Mouse (Mus musculus): ENCODE measurements around the gene Rnf212. TPM values are rescaled to one million over a fixed set of nuclear protein-coding genes. Genes with fewer than 3 reads are reported as not detected.

Rnf212 gene
- polyA plus RNA-seq, 1 experiment from 2014 or later = not detected

DNA sequence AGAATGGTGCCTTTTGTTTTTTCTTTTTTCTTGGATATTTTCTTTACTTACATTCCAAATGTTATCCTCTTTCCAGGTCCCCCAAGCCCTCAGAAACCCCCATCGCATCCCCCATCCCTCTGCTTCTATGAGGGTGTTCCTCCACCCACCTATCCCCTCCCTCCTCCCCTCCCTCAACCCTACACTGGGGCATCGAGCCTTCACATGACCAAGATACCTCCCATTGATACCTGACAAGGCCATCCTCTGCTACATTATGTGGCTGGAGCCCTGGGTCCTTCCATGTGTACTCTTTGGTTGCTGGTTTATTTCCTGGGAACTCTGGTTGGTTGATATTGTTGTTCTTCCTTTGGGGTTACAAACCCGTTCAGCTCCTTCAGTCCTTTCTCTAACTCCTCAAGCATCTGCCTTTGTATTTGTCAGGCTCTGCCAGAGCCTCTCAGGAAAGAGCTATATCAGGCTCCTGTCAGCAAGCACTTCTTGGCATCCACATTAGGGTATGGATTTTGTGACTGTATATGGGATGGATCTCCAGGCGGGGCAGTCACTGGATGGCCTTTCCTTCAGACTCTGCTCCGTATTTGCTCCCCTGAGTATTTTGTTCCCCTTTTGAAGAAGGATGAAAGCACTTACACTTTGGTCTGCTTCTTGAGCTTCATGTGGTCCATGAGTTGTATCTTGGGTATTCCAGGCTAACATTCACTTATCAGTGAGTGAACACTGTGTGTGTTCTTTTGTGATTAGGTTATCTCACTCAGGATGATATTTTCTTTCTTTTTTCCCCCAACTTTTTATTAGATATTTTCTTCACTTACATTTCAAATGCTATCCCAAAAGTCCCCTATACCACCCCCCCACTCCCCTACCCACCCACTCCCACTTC, 24.2 kb downstream of the Rnf212 start:
- WGBS = 84% methylated on average over 5 of the region's 5 CpGs
- Histone ChIP-seq H3K4me3 (replicated peaks; ENCODE audit: low read length) (no peak overlapping the region), H3K4me1 (replicated peaks; ENCODE audit: control insufficient read depth, insufficient read depth, low read length) (no peaks in the 10 kb centered on the region), H3K27ac (no peak overlapping the region), H3K36me3 (replicated peaks; ENCODE audit: control insufficient read depth, insufficient read depth) (no peaks in the 10 kb centered on the region), H3K9ac (no peak overlapping the region), H3K4me2 (replicated peaks) (no peak overlapping the region), H3K27me3 (ENCODE audit: control insufficient read depth, insufficient read depth, low read length) (no peaks in the 10 kb centered on the region), H3K9me3 (ENCODE audit: control insufficient read depth, low read length) (no peaks in the 10 kb centered on the region)
- ATAC-seq (ENCODE audit: low FRiP score) (no peak), DNase-seq (ENCODE audit: low spot score) (no peak)

DNA sequence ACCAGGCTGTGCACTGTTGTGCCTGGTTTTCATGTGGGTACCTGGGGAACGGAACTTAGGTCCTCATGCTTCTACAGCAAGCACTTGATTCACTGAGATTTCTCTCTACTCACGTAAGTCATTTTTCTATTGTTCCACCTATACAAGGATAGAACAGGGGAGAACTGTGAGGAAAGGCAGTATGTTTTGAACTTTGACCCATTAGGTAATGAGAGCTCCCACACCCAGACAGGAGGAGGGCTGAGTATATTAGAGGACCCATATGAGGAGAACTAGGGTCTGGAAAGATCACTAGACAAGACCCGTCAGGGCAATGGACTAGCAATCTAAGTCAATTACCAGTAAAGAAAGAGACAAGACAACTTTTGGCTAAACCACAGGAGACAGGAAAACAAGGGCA, 30.2 kb downstream of the Rnf212 start:
- Histone ChIP-seq H3K4me2 (replicated peaks) (no peak overlapping the region), H3K9ac (no peak overlapping the region)
- 85% methylated on average over 3 of the region's 3 CpGs for WGBS

DNA sequence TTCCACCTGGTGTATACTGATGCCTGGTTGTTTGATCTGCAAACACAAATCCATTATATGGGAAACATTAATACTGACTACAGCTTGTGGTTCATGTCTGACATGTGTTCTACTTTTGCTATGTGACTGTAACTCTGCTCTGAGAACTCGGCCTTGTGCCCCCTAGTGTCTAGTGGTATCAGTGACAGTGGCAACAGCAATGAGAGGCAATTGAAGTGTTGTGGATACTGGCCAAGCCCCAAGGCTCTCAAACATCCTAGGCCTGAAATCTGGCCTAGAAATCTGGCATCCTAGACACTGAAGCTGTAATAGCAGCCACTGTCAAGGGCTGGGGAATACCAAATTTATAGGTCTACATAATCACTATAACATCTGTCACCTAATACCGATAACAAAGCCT, 30.9 kb downstream of the Rnf212 start:
- Histone ChIP-seq H3K4me1 (replicated peaks; ENCODE audit: control insufficient read depth, insufficient read depth, low read length) (no peaks in the 10 kb centered on the region), H3K4me2 (replicated peaks) (no peak overlapping the region), H3K4me3 (replicated peaks; ENCODE audit: low read length) (no peak overlapping the region), H3K9ac (no peak overlapping the region), H3K27ac (no peak overlapping the region), H3K27me3 (ENCODE audit: control insufficient read depth, insufficient read depth, low read length) (no peaks in the 10 kb centered on the region), H3K36me3 (replicated peaks; ENCODE audit: control insufficient read depth, insufficient read depth) (no peaks in the 10 kb centered on the region), H3K9me3 (ENCODE audit: control insufficient read depth, low read length) (no peaks in the 10 kb centered on the region)
- ATAC-seq (ENCODE audit: low FRiP score) (no peak), DNase-seq (ENCODE audit: low spot score) (no peak)
- WGBS = 67% methylated on average over 2 of the region's 2 CpGs

More for the DNA sequence above, 30.2 kb downstream of the Rnf212 start:
- no peaks in the 10 kb centered on the region for H3K36me3 ChIP-seq (replicated peaks; ENCODE audit: control insufficient read depth, insufficient read depth)
- ATAC-seq (ENCODE audit: low FRiP score) (no peak), DNase-seq (ENCODE audit: low spot score) (no peak)
- no peaks in the 10 kb centered on the region for H3K9me3 ChIP-seq (ENCODE audit: control insufficient read depth, low read length)
- H3K4me3 ChIP-seq (replicated peaks; ENCODE audit: low read length) = no peak overlapping the region
- no peak overlapping the region for H3K27ac ChIP-seq
- H3K27me3 ChIP-seq (ENCODE audit: control insufficient read depth, insufficient read depth, low read length) = no peaks in the 10 kb centered on the region
- H3K4me1 ChIP-seq (replicated peaks; ENCODE audit: control insufficient read depth, insufficient read depth, low read length) = no peaks in the 10 kb centered on the region

DNA sequence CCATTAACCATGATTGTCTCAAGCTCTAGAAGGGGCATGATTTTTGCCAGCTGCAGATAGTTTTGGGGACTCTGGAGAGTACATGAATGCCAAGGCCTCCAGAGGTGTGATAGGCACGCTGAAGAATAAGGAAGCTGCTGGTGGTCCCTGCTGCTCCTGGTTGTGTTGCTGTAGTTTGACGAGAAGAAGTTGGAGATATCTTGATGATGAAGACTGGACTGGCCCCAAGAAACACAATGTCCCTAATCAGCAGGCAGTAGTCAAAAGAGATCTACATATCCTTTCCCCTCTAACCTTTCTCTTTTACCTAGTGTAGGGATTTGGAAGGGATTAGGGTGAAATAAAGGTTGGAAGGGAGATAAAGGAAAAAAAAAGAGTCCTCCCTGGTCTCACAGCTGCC, 32.2 kb downstream of the Rnf212 start:
- H3K27me3 ChIP-seq (ENCODE audit: control insufficient read depth, insufficient read depth, low read length) = no peaks in the 10 kb centered on the region
- no peak overlapping the region for H3K4me3 ChIP-seq (replicated peaks; ENCODE audit: low read length)
- H3K4me1 ChIP-seq (replicated peaks; ENCODE audit: control insufficient read depth, insufficient read depth, low read length) = no peaks in the 10 kb centered on the region
- H3K9ac ChIP-seq = no peak overlapping the region
- no peak overlapping the region for H3K27ac ChIP-seq
- ATAC-seq (ENCODE audit: low FRiP score) = no peak
- no peaks in the 10 kb centered on the region for H3K36me3 ChIP-seq (replicated peaks; ENCODE audit: control insufficient read depth, insufficient read depth)
- no peak for DNase-seq (ENCODE audit: low spot score)
- 68% methylated on average over 2 of the region's 2 CpGs for WGBS
- H3K9me3 ChIP-seq (ENCODE audit: control insufficient read depth, low read length) = no peaks in the 10 kb centered on the region
- H3K4me2 ChIP-seq (replicated peaks) = no peak overlapping the region

DNA sequence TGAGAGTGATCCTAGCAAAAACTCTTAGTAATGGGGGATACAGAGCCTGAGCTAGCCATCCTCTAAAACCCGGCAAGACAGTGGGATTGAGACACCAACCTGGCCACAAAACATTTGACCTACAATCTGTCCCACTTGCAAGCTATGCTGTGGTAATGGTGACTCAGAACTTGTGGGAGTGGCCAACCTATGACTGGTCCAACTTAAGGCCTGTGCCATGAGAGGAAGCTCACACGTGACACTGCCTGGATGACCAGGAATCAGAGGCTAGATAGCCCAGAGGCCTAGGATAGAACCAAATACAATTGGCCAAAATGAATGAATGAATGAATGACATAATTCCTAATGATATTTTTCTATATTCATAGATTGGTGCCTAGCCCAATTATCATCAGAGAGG, 32.9 kb downstream of the Rnf212 start:
- WGBS = 93% methylated on average over 2 of the region's 2 CpGs
- H3K9me3 ChIP-seq (ENCODE audit: control insufficient read depth, low read length) = no peaks in the 10 kb centered on the region
- no peak overlapping the region for H3K4me2 ChIP-seq (replicated peaks)
- DNase-seq (ENCODE audit: low spot score) = no peak
- no peak for ATAC-seq (ENCODE audit: low FRiP score)
- H3K9ac ChIP-seq = no peak overlapping the region
- H3K4me1 ChIP-seq (replicated peaks; ENCODE audit: control insufficient read depth, insufficient read depth, low read length) = no peaks in the 10 kb centered on the region
- no peaks in the 10 kb centered on the region for H3K36me3 ChIP-seq (replicated peaks; ENCODE audit: control insufficient read depth, insufficient read depth)
- H3K4me3 ChIP-seq (replicated peaks; ENCODE audit: low read length) = no peak overlapping the region
- H3K27me3 ChIP-seq (ENCODE audit: control insufficient read depth, insufficient read depth, low read length) = no peaks in the 10 kb centered on the region
- H3K27ac ChIP-seq = no peak overlapping the region

DNA sequence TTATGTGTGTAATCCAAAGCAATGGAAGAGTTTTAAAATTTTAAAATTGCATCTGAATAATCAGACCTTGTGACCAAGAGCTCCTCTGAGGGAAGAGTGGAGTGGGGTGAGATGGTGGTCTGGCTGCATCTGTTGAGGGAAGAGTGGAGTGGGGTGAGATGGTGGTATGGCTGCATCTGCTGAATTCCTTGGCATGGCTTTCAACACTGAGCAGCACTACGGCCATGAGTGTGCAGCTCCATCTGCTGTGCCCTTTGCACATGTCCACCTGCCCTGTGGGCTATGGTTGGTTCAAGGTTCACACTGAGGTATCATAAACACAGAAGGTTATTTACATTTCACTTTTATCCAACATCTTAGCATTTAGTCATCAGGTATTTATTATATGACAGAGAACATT, 47.4 kb downstream of the Rnf212 start:
- no peaks in the 10 kb centered on the region for H3K4me1 ChIP-seq (replicated peaks; ENCODE audit: control insufficient read depth, insufficient read depth, low read length)
- no peak overlapping the region for H3K27ac ChIP-seq
- H3K4me3 ChIP-seq (replicated peaks; ENCODE audit: low read length) = no peak overlapping the region
- H3K27me3 ChIP-seq (ENCODE audit: control insufficient read depth, insufficient read depth, low read length) = no peaks in the 10 kb centered on the region
- no peak for ATAC-seq (ENCODE audit: low FRiP score)
- no peaks in the 10 kb centered on the region for H3K36me3 ChIP-seq (replicated peaks; ENCODE audit: control insufficient read depth, insufficient read depth)
- H3K9ac ChIP-seq = no peak overlapping the region
- H3K4me2 ChIP-seq (replicated peaks) = no peak overlapping the region
- no peak for DNase-seq (ENCODE audit: low spot score)
- no peaks in the 10 kb centered on the region for H3K9me3 ChIP-seq (ENCODE audit: control insufficient read depth, low read length)
- 90% methylated on average over 1 of the region's 1 CpGs for WGBS

DNA sequence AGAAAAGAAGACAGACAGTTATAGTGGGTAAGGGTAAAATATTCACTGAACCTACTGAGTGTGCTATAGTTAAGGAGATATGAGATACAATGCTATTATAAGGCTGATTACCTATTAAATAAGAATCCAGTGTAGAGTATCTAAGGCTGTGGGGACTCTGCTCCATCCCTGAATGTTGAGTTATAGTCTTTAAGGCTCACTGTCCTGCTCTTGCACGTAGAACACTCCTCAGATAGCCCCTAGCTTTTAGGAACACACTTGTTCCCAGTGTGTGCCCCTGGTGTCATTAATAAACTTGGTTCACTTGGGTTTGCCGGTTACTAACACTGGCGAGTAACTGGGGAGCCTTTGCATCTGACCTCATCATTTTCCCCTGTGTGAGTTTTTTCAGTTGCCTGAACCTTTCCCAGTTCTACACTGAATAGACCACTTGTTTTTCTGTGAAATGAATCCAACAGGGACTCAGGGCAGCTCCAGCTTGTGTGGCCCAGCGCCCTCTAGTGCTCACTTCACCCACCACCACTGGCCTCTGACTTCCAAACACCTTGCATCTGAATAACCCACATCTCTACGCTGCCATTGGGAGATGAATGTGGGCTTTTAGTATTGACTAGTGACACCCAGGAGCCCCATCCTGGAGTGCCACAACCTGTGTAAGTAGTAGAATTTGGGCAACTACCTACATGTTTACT, 48.1 kb downstream of the Rnf212 start:
- H3K27ac ChIP-seq = no peak overlapping the region
- ATAC-seq (ENCODE audit: low FRiP score) = peak; percentile 78; the same call in 1 of the 2 replicates
- no peaks in the 10 kb centered on the region for H3K9me3 ChIP-seq (ENCODE audit: control insufficient read depth, low read length)
- H3K27me3 ChIP-seq (ENCODE audit: control insufficient read depth, insufficient read depth, low read length) = no peaks in the 10 kb centered on the region
- DNase-seq (ENCODE audit: low spot score) = peak; percentile 71
- no peak overlapping the region for H3K4me3 ChIP-seq (replicated peaks; ENCODE audit: low read length)
- 17% methylated on average over 5 of the region's 5 CpGs for WGBS
- no peaks in the 10 kb centered on the region for H3K36me3 ChIP-seq (replicated peaks; ENCODE audit: control insufficient read depth, insufficient read depth)
- no peak overlapping the region for H3K9ac ChIP-seq
- no peaks in the 10 kb centered on the region for H3K4me1 ChIP-seq (replicated peaks; ENCODE audit: control insufficient read depth, insufficient read depth, low read length)
- H3K4me2 ChIP-seq (replicated peaks) = no peak overlapping the region

DNA sequence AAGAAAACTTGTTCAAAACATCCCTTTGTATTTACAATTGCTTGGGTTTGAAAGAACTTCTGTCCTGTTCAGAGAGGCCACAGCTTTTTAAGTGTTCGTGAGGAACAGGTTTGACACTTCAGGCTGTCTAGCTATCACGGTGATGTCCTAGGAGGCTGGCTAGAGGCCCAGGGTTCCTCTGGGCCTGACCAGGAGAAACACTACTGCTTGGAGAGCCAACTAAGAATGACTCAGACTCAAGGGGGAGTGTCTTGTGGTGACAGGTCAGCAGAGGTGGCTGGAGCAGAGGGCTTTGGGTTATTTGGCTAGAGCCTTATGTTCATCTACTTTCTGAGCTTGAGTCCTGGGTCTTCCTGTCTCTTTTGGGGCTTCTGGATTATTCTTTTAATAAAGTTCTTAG, 50.8 kb downstream of the Rnf212 start:
- no peaks in the 10 kb centered on the region for H3K27me3 ChIP-seq (ENCODE audit: control insufficient read depth, insufficient read depth, low read length)
- no peak overlapping the region for H3K4me2 ChIP-seq (replicated peaks)
- H3K27ac ChIP-seq = no peak overlapping the region
- H3K4me3 ChIP-seq (replicated peaks; ENCODE audit: low read length) = no peak overlapping the region
- no peak for ATAC-seq (ENCODE audit: low FRiP score)
- WGBS = 83% methylated on average over 2 of the region's 2 CpGs
- H3K9me3 ChIP-seq (ENCODE audit: control insufficient read depth, low read length) = no peaks in the 10 kb centered on the region
- H3K36me3 ChIP-seq (replicated peaks; ENCODE audit: control insufficient read depth, insufficient read depth) = no peaks in the 10 kb centered on the region
- DNase-seq (ENCODE audit: low spot score) = no peak
- no peak overlapping the region for H3K9ac ChIP-seq
- no peaks in the 10 kb centered on the region for H3K4me1 ChIP-seq (replicated peaks; ENCODE audit: control insufficient read depth, insufficient read depth, low read length)

DNA sequence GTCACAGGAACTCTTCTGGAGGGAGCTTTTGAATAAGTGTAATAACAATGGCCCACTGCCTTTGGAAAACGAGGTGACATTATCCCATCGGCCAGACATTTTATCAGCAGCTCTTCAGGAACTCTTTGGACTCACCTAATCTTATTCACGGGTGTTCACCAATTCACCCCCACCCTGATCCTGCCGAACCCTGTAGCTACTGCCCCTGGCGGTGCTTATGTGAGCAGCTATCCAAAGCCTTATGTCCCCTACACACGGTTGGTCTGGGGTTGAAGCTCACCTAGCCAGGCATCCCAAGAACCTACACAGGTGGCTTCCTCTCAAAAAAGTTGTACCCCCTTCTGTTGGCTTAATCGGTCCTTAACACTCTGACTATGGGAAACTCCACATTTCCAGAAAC, 55.0 kb downstream of the Rnf212 start:
- WGBS = 71% methylated on average over 7 of the region's 7 CpGs
- no peak overlapping the region for H3K9ac ChIP-seq
- ATAC-seq (ENCODE audit: low FRiP score) (no peak), DNase-seq (ENCODE audit: low spot score) (no peak)
- H3K4me2 ChIP-seq (replicated peaks) = no peak overlapping the region
- no peaks in the 10 kb centered on the region for H3K4me1 ChIP-seq (replicated peaks; ENCODE audit: control insufficient read depth, insufficient read depth, low read length)
- no peak overlapping the region for H3K27ac ChIP-seq
- no peaks in the 10 kb centered on the region for H3K36me3 ChIP-seq (replicated peaks; ENCODE audit: control insufficient read depth, insufficient read depth)
- H3K27me3 ChIP-seq (ENCODE audit: control insufficient read depth, insufficient read depth, low read length) = no peaks in the 10 kb centered on the region
- no peak overlapping the region for H3K4me3 ChIP-seq (replicated peaks; ENCODE audit: low read length)
- H3K9me3 ChIP-seq (ENCODE audit: control insufficient read depth, low read length) = no peaks in the 10 kb centered on the region
